Mouse (Mus musculus) midbrain, postnatal 0 days (tissue): ENCODE results near the gene Vapa. TPM values are rescaled to one million over a fixed set of nuclear protein-coding genes. Genes with fewer than 3 reads are reported as not detected.

Experiments used
- ATAC-seq: fragments of 200-750 bp; cut with Nextera tagmentation; 2 replicates; pipeline ENCODE4 v1.8.0; 2017; ENCODE audit warnings: moderate number of reproducible peaks, mild to moderate bottlenecking, moderate TSS enrichment, moderate library complexity; ENCODE audit not compliant: low FRiP score
- DNase-seq: peaks from one replicate; pipeline ENCODE4 v3.0.0-alpha.2; 2015; ENCODE audit warnings: low spot score
- H3K27ac ChIP-seq: fragments of 300-500 bp; sonication (generic); 2 replicates; pipeline ENCODE4 v1.5.1; 2014; ENCODE audit warnings: low read depth, mild to moderate bottlenecking, low read length, mixed read lengths
- H3K27me3 ChIP-seq: fragments of 300-500 bp; sonication (generic); 2 replicates; pipeline ENCODE4 v1.6.1; 2014; ENCODE audit warnings: low read length, control low read depth, mixed read lengths; ENCODE audit not compliant: insufficient read depth
- H3K36me3 ChIP-seq: fragments of 300-500 bp; sonication (generic); 2 replicates; pipeline ENCODE4 v1.6.1; 2014; ENCODE audit warnings: low read length, control low read depth, mixed read lengths; ENCODE audit not compliant: insufficient read depth
- H3K4me1 ChIP-seq: fragments of 300-500 bp; sonication (generic); 2 replicates; pipeline ENCODE4 v1.6.1; 2014; ENCODE audit warnings: mild to moderate bottlenecking, control low read depth, antibody characterized with exemption, low read length, mixed read lengths; ENCODE audit not compliant: insufficient read depth
- H3K4me2 ChIP-seq: fragments of 300-500 bp; sonication (generic); 2 replicates; pipeline ENCODE4 v1.6.1; 2014; ENCODE audit warnings: low read depth, mild to moderate bottlenecking, low read length, mixed read lengths; ENCODE audit not compliant: poor library complexity, severe bottlenecking
- H3K4me3 ChIP-seq: fragments of 300-500 bp; sonication (generic); 2 replicates; pipeline ENCODE4 v1.5.1; 2014; ENCODE audit warnings: low read depth, mild to moderate bottlenecking, low read length, moderate library complexity
- H3K9ac ChIP-seq: fragments of 300-500 bp; sonication (generic); replicated peaks from 2 replicates; pipeline ENCODE4 v1.6.1; 2014; ENCODE audit warnings: mild to moderate bottlenecking, low read length, moderate library complexity, mixed read lengths; ENCODE audit not compliant: poor library complexity, severe bottlenecking
- H3K9me3 ChIP-seq: fragments of 300-500 bp; sonication (generic); 2 replicates; pipeline ENCODE4 v1.6.1; 2016; ENCODE audit warnings: low read length, control low read depth
- CTCF ChIP-seq: IDR thresholded peaks from 2 replicates; pipeline ENCODE4 v1.5.1; 2016; ENCODE audit warnings: antibody characterized with exemption, mild to moderate bottlenecking
- WGBS: fragments of 180-500 bp; shearing (Covaris S2); extraction: QIAGEN DNeasy Blood & Tissue Kit; methylation state at CpG from one replicate; pipeline ENCODE4 v1.1.7; 2014; 5-methylcytosine and 5-hydroxymethylcytosine counted together
- polyA plus RNA-seq: library from polyadenylated mRNA; unstranded; fragments of >200 nt; fragmentation: Nextera tagmentation; extraction: Ambion mirVana; gene quantifications from 2 replicates; pipeline ENCODE4 v1.2.1, GENCODE M21; 2015
- total RNA-seq: library from RNA; depleted of rRNA; stranded (reverse); fragments of >200 nt; gene quantifications from 2 replicates; pipeline ENCODE4 v1.2.3, GENCODE M21; 2014

Gene Vapa
- total and polyA plus RNA-seq, 2 experiments from 2014 or later, result 124 to 315 TPM

GRCm38 (mm10) chr17:65559273-65559672 is 54.1 kb downstream of the Vapa start:
- ATAC-seq (no peak; the same call in 1 of the 2 replicates), DNase-seq (no peak)
- Histone ChIP-seq H3K4me2 (no peak overlapping the region), H3K36me3 (no peaks in the 10 kb centered on the region), H3K9me3 (no peaks in the 10 kb centered on the region), H3K4me3 (no peak overlapping the region), H3K27ac (no peak overlapping the region), H3K4me1 (no peaks in the 10 kb centered on the region), H3K27me3 (no peaks in the 10 kb centered on the region), H3K9ac (no peak overlapping the region)
- 38% methylated on average over 5 of the region's 5 CpGs for WGBS
- peak; percentile 72 for TF ChIP-seq CTCF

GRCm38 (mm10) chr17:65558788-65559187 is 54.6 kb downstream of the Vapa start:
- no peak overlapping the region for H3K9ac ChIP-seq
- WGBS, result 50% methylated on average over 9 of the region's 9 CpGs
- no peaks in the 10 kb centered on the region for H3K9me3 ChIP-seq
- H3K4me1 ChIP-seq, result no peaks in the 10 kb centered on the region
- H3K27me3 ChIP-seq, result no peaks in the 10 kb centered on the region
- H3K36me3 ChIP-seq, result no peaks in the 10 kb centered on the region
- TF ChIP-seq CTCF, result no peak
- H3K27ac ChIP-seq, result no peak overlapping the region
- H3K4me3 ChIP-seq, result no peak overlapping the region
- H3K4me2 ChIP-seq, result no peak overlapping the region
- ATAC-seq, result peak; percentile 56; the same call in 1 of the 2 replicates
- peak; percentile 24 for DNase-seq

- no peaks in the 10 kb centered on the region for H3K27me3 ChIP-seq
- H3K4me2 ChIP-seq, result no peak overlapping the region
- DNase-seq, result peak; percentile 60
- ATAC-seq, result peak; percentile 34; the same call in 1 of the 2 replicates
- no peaks in the 10 kb centered on the region for H3K4me1 ChIP-seq
- 47% methylated on average over 9 of the region's 9 CpGs for WGBS
- H3K9ac ChIP-seq, result no peak overlapping the region
- H3K36me3 ChIP-seq, result no peaks in the 10 kb centered on the region
- TF ChIP-seq CTCF, result peak; percentile 66
- no peak overlapping the region for H3K4me3 ChIP-seq
- H3K27ac ChIP-seq, result no peak overlapping the region
- no peaks in the 10 kb centered on the region for H3K9me3 ChIP-seq
Observed at GRCm38 (mm10) chr17:65558217-65558616, 55.1 kb downstream of the Vapa start.

- no peaks in the 10 kb centered on the region for H3K9me3 ChIP-seq
- no peaks in the 10 kb centered on the region for H3K27me3 ChIP-seq
- ATAC-seq, result no peak
- WGBS, result 90% methylated on average over 6 of the region's 6 CpGs
- no peak overlapping the region for H3K4me3 ChIP-seq
- no peak overlapping the region for H3K9ac ChIP-seq
- no peak overlapping the region for H3K4me2 ChIP-seq
- H3K36me3 ChIP-seq, result no peaks in the 10 kb centered on the region
- DNase-seq, result no peak
- TF ChIP-seq CTCF, result no peak
- H3K4me1 ChIP-seq, result no peaks in the 10 kb centered on the region
- no peak overlapping the region for H3K27ac ChIP-seq
Observed at GRCm38 (mm10) chr17:65557212-65557611, 56.1 kb downstream of the Vapa start.

- 70% methylated on average over 10 of the region's 10 CpGs for whole genome bisulfite sequencing
- no peak overlapping the region for H3K27ac ChIP-seq
- no peaks in the 10 kb centered on the region for H3K27me3 ChIP-seq
- DNase-seq (no peak), ATAC-seq (no peak)
- H3K4me3 ChIP-seq, result no peak overlapping the region
- no peak overlapping the region for H3K4me2 ChIP-seq
- no peak for TF ChIP-seq CTCF
- no peaks in the 10 kb centered on the region for H3K4me1 ChIP-seq
- no peak overlapping the region for H3K9ac ChIP-seq
- no peaks in the 10 kb centered on the region for H3K9me3 ChIP-seq
- H3K36me3 ChIP-seq, result no peaks in the 10 kb centered on the region
Observed at GRCm38 (mm10) chr17:65556798-65557197, 56.6 kb downstream of the Vapa start.

GRCm38 (mm10) chr17:65552426-65552997 is 60.8 kb downstream of the Vapa start:
- no peak overlapping the region for H3K9ac ChIP-seq
- no peaks in the 10 kb centered on the region for H3K4me1 ChIP-seq
- no peak overlapping the region for H3K4me2 ChIP-seq
- DNase-seq (no peak), ATAC-seq (no peak)
- H3K27ac ChIP-seq, result no peak overlapping the region
- peak; percentile 36 for TF ChIP-seq CTCF
- H3K36me3 ChIP-seq, result no peaks in the 10 kb centered on the region
- H3K9me3 ChIP-seq, result no peaks in the 10 kb centered on the region
- 84% methylated on average over 12 of the region's 12 CpGs for WGBS
- no peaks in the 10 kb centered on the region for H3K27me3 ChIP-seq
- no peak overlapping the region for H3K4me3 ChIP-seq
